In genomic region chr3:132897390-132897789, GRCm38 (mm10) we compare ENCODE assay signal across 25 mouse cellular contexts. TPM values are rescaled to one million over a fixed set of nuclear protein-coding genes. Genes with fewer than 3 reads are reported as not detected.
A peak's percentile ranks its signal among the peaks of the same experiment; 100 is the strongest.
DNase-seq lines count a peak whose midpoint lies in the region; ATAC-seq and TF ChIP-seq lines count a peak whose summit lies in the region.
"Had no signal": no experiment of that assay in that cellular context is flagged by ENCODE, and none has a peak within 500 bp of the region (broad histone marks: within the 10 kb centered on the region; RNA-seq: fewer than 3 reads in every experiment).

No protein-coding gene starts in this region.

- no peaks in the 10 kb centered on the region for H3K36me3 ChIP-seq in forebrain, embryonic 14.5 days (ENCODE audit: control insufficient read depth, insufficient read depth, low read length)
- no peaks in the 10 kb centered on the region for H3K36me3 ChIP-seq in forebrain, embryonic 15.5 days
- no peaks in the 10 kb centered on the region for H3K36me3 ChIP-seq in hindbrain, embryonic 13.5 days
- H3K36me3 ChIP-seq in hindbrain, embryonic 11.5 days (ENCODE audit: control insufficient read depth, insufficient read depth, low read length): no peaks in the 10 kb centered on the region
- H3K36me3 ChIP-seq in neural tube, embryonic 14.5 days (ENCODE audit: control insufficient read depth, insufficient read depth, low read length): no peaks in the 10 kb centered on the region
- H3K36me3 ChIP-seq: embryonic facial prominence, embryonic 15.5 days; forebrain, embryonic 10.5 days; forebrain, embryonic 12.5 days had no signal

- ATAC-seq in forebrain, embryonic 14.5 days: peak; percentile 40; the same call in 1 of the 2 replicates
- ATAC-seq in forebrain, embryonic 15.5 days (replicated peaks): no peak
- 0 out of 2 replicates have a peak, but pooled peaks have one; percentile 32 for ATAC-seq in hindbrain, embryonic 13.5 days (ENCODE audit: low FRiP score)
- no peak for ATAC-seq in hindbrain, embryonic 11.5 days (ENCODE audit: low FRiP score)
- ATAC-seq in neural tube, embryonic 14.5 days (ENCODE audit: low read depth): peak; percentile 46; the same call in 1 of the 2 replicates

- no peaks in the 10 kb centered on the region for H3K9me3 ChIP-seq in forebrain, embryonic 14.5 days (replicated peaks; ENCODE audit: control insufficient read depth, low read length)
- no peaks in the 10 kb centered on the region for H3K9me3 ChIP-seq in forebrain, embryonic 15.5 days
- H3K9me3 ChIP-seq in hindbrain, embryonic 13.5 days: no peaks in the 10 kb centered on the region
- no peaks in the 10 kb centered on the region for H3K9me3 ChIP-seq in hindbrain, embryonic 11.5 days (ENCODE audit: control insufficient read depth, low read length)
- H3K9me3 ChIP-seq in neural tube, embryonic 14.5 days (ENCODE audit: control insufficient read depth, low read length): no peaks in the 10 kb centered on the region
- H3K9me3 ChIP-seq: embryonic facial prominence, embryonic 13.5 days; embryonic facial prominence, embryonic 15.5 days; forebrain, embryonic 10.5 days; forebrain, embryonic 12.5 days had no signal

- H3K9ac ChIP-seq in forebrain, embryonic 14.5 days (ENCODE audit: low read length): no peak overlapping the region
- H3K9ac ChIP-seq in forebrain, embryonic 15.5 days (replicated peaks): no peak overlapping the region
- H3K9ac ChIP-seq in hindbrain, embryonic 13.5 days: no peak overlapping the region
- no peak overlapping the region for H3K9ac ChIP-seq in hindbrain, embryonic 11.5 days (ENCODE audit: low read depth, low read length)
- H3K9ac ChIP-seq in neural tube, embryonic 14.5 days (replicated peaks; ENCODE audit: low read depth, low read length): no peak overlapping the region
- H3K9ac ChIP-seq: embryonic facial prominence, embryonic 13.5 days; embryonic facial prominence, embryonic 15.5 days; forebrain, embryonic 12.5 days had no signal

- DNase-seq in forebrain, embryonic 14.5 days (ENCODE audit: low spot score): no peak
- DNase-seq in hindbrain, embryonic 11.5 days (ENCODE audit: low spot score): no peak
- no peak for DNase-seq in layer of hippocampus, adult 2 months (ENCODE audit: low spot score in 2 of 2)
- DNase-seq in layer of hippocampus, adult 9-10 months (ENCODE audit: low spot score): no peak
- DNase-seq in neural tube, embryonic 10.5 days (ENCODE audit: extremely low spot score, low spot score): no peak
- DNase-seq: adrenal gland, adult 2 months; adrenal gland, postnatal 10 days; adrenal gland, postnatal 25 days; cerebellum, adult 11 months; cerebellum, adult 18-20 months; cerebellum, adult 8-10 months; cerebellum, adult 9-11 months; cerebellum, postnatal 14 days; cerebellum, postnatal 36 days; embryo, embryonic 11 days had no signal

- 83% methylated on average over 5 of the region's 5 CpGs for WGBS in forebrain, embryonic 14.5 days
- WGBS in forebrain, embryonic 15.5 days: 82% methylated on average over 5 of the region's 5 CpGs
- 87% methylated on average over 5 of the region's 5 CpGs for WGBS in hindbrain, embryonic 13.5 days
- WGBS in hindbrain, embryonic 11.5 days: 85% methylated on average over 5 of the region's 5 CpGs
- 83% methylated on average over 5 of the region's 5 CpGs for WGBS in neural tube, embryonic 14.5 days

- no peak overlapping the region for H3K4me2 ChIP-seq in forebrain, embryonic 14.5 days (ENCODE audit: low read length)
- no peak overlapping the region for H3K4me2 ChIP-seq in forebrain, embryonic 15.5 days (replicated peaks)
- H3K4me2 ChIP-seq in hindbrain, embryonic 13.5 days: no peak overlapping the region
- H3K4me2 ChIP-seq in hindbrain, embryonic 11.5 days (replicated peaks; ENCODE audit: low read depth, low read length): no peak overlapping the region
- H3K4me2 ChIP-seq in neural tube, embryonic 14.5 days (ENCODE audit: low read depth, low read length): no peak overlapping the region
- H3K4me2 ChIP-seq: embryonic facial prominence, embryonic 13.5 days; embryonic facial prominence, embryonic 15.5 days; forebrain, embryonic 12.5 days had no signal

- no peak overlapping the region for H3K4me3 ChIP-seq in forebrain, embryonic 14.5 days (ENCODE audit: low read depth, low read length)
- no peak overlapping the region for H3K4me3 ChIP-seq in forebrain, embryonic 15.5 days
- no peak overlapping the region for H3K4me3 ChIP-seq in hindbrain, embryonic 13.5 days
- no peak overlapping the region for H3K4me3 ChIP-seq in hindbrain, embryonic 11.5 days (ENCODE audit: low read depth, low read length)
- no peak overlapping the region for H3K4me3 ChIP-seq in layer of hippocampus, adult 2 months
- H3K4me3 ChIP-seq in neural tube, embryonic 14.5 days (ENCODE audit: low read depth, low read length): no peak overlapping the region
- H3K4me3 ChIP-seq: embryonic facial prominence, embryonic 13.5 days; embryonic facial prominence, embryonic 15.5 days; erythroblast, embryonic 14.5 days; forebrain, embryonic 10.5 days; forebrain, embryonic 12.5 days had no signal

- no peak for TF ChIP-seq CTCF in layer of hippocampus, adult 2 months (conservative IDR thresholded peaks at IDR 0.05)

- H3K27me3 ChIP-seq in forebrain, embryonic 14.5 days (replicated peaks; ENCODE audit: control insufficient read depth, insufficient read depth, low read length): no peaks in the 10 kb centered on the region
- H3K27me3 ChIP-seq in forebrain, embryonic 15.5 days: no peaks in the 10 kb centered on the region
- no peaks in the 10 kb centered on the region for H3K27me3 ChIP-seq in hindbrain, embryonic 13.5 days
- H3K27me3 ChIP-seq in hindbrain, embryonic 11.5 days (ENCODE audit: control insufficient read depth, insufficient read depth, low read length): no peaks in the 10 kb centered on the region
- no peaks in the 10 kb centered on the region for H3K27me3 ChIP-seq in neural tube, embryonic 14.5 days (ENCODE audit: control insufficient read depth, insufficient read depth, low read length)
- H3K27me3 ChIP-seq: embryonic facial prominence, embryonic 13.5 days; embryonic facial prominence, embryonic 15.5 days; forebrain, embryonic 12.5 days had no signal

- H3K27ac ChIP-seq in forebrain, embryonic 14.5 days (ENCODE audit: low read depth, low read length): no peak overlapping the region
- no peak overlapping the region for H3K27ac ChIP-seq in forebrain, embryonic 15.5 days (replicated peaks)
- no peak overlapping the region for H3K27ac ChIP-seq in hindbrain, embryonic 13.5 days
- H3K27ac ChIP-seq in hindbrain, embryonic 11.5 days (ENCODE audit: low read depth, low read length): no peak overlapping the region
- H3K27ac ChIP-seq in layer of hippocampus, adult 2 months: peak overlapping the region; percentile 70
- no peak overlapping the region for H3K27ac ChIP-seq in neural tube, embryonic 14.5 days (ENCODE audit: low read depth, low read length)
- H3K27ac ChIP-seq: embryonic facial prominence, embryonic 13.5 days; embryonic facial prominence, embryonic 15.5 days; forebrain, embryonic 10.5 days; forebrain, embryonic 12.5 days had no signal

- H3K4me1 ChIP-seq in forebrain, embryonic 14.5 days (ENCODE audit: control insufficient read depth, insufficient read depth, low read length): no peaks in the 10 kb centered on the region
- 0 out of 2 replicates have a peak, but pooled peaks cover 5% of the 10 kb centered on the region for H3K4me1 ChIP-seq in forebrain, embryonic 15.5 days
- no peaks in the 10 kb centered on the region for H3K4me1 ChIP-seq in hindbrain, embryonic 13.5 days (replicated peaks)
- H3K4me1 ChIP-seq in hindbrain, embryonic 11.5 days (replicated peaks; ENCODE audit: control insufficient read depth, insufficient read depth, low read length): no peaks in the 10 kb centered on the region
- H3K4me1 ChIP-seq in neural tube, embryonic 14.5 days (ENCODE audit: control insufficient read depth, insufficient read depth, low read length): no peaks in the 10 kb centered on the region
- H3K4me1 ChIP-seq: embryonic facial prominence, embryonic 13.5 days; embryonic facial prominence, embryonic 15.5 days; forebrain, embryonic 10.5 days; forebrain, embryonic 12.5 days had no signal

RNA-seq across cellular contexts. Expression of gene Npnt, which starts 52.7 kb away (rescaled TPM):
- polyA plus RNA-seq in forebrain, embryonic 14.5 days (2014; fragmentation: Nextera tagmentation; extraction: Ambion mirVana): 6.4 and 7.6 TPM in 2 replicates
- polyA plus RNA-seq in forebrain, embryonic 15.5 days (2015; fragmentation: Nextera tagmentation; extraction: Ambion mirVana): 5.5 and 8.2 TPM in 2 replicates
- polyA plus RNA-seq in hindbrain, embryonic 13.5 days (2015; fragmentation: Nextera tagmentation; extraction: Ambion mirVana): 22.1 and 27.8 TPM in 2 replicates
- 11.4 and 16.3 TPM in 2 replicates for polyA plus RNA-seq in hindbrain, embryonic 11.5 days (2014; fragmentation: Nextera tagmentation; extraction: Ambion mirVana)
- 10 to 100 TPM; 14.2 to 18.7 TPM for total RNA-seq in layer of hippocampus, adult 2 months (2021)
- 12.0 and 14.5 TPM in 2 replicates for polyA plus RNA-seq in neural tube, embryonic 14.5 days (2014; fragmentation: Nextera tagmentation; extraction: Ambion mirVana)
- total RNA-seq: common myeloid progenitor, adult 5-6 weeks; MEL had no signal
- polyA plus RNA-seq: erythroblast, embryonic 14.5 days had no signal

Comparison
In these comparisons a context has a peak if more than half of its experiments do, and no peak if none do; other contexts are left out.
1. ATAC-seq: peak in forebrain, embryonic 14.5 days (single experiment), hindbrain, embryonic 13.5 days (single experiment) and neural tube, embryonic 14.5 days (single experiment); none in forebrain, embryonic 15.5 days (single experiment) and hindbrain, embryonic 11.5 days (single experiment).